Mouse (Mus musculus): Measurements from ENCODE around the gene Tex26. TPM values are rescaled to one million over a fixed set of nuclear protein-coding genes. Genes with fewer than 3 reads are reported as not detected.
A peak's percentile ranks its signal among the peaks of the same experiment; 100 is the strongest.

Gene Tex26
- polyA plus RNA-seq, 1 experiment from 2014 or later = 1.7 TPM

DNA sequence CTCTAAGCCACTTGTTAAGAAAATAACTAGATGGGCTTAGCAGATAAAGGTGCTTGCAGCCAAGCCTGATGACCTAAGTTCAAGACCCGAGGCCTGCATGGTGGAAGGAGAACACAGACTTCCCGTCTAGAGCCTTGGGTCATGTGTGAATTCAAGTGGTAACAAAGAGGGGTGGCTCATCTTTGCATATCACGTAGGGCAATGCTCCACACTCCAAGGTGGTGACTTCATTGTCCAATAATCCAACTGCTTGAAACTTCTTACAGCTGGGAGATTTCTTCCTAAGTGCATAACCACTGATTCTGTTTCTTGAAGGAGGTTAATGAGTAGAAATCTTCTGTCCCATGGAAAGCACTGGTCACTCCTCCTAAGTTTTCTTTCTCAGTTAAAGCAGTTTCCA is 22.6 kb downstream of the Tex26 start:
- no peak for ATAC-seq (replicated peaks; ENCODE audit: low FRiP score)
- Histone ChIP-seq H3K4me1 (replicated peaks; ENCODE audit: control insufficient read depth, insufficient read depth, low read length) (peaks cover 3% of the 10 kb centered on the region; the same call in 1 of the 2 replicates), H3K36me3 (ENCODE audit: control insufficient read depth, insufficient read depth, low read length) (no peaks in the 10 kb centered on the region), H3K9ac (ENCODE audit: low read length) (no peak overlapping the region), H3K4me3 (ENCODE audit: low read depth, low read length) (no peak overlapping the region), H3K4me2 (ENCODE audit: low read depth, low read length, severe bottlenecking) (no peak overlapping the region), H3K27ac (ENCODE audit: low read depth, low read length) (no peak overlapping the region), H3K27me3 (ENCODE audit: control insufficient read depth, insufficient read depth, low read length) (no peaks in the 10 kb centered on the region), H3K9me3 (ENCODE audit: control insufficient read depth, low read length) (no peaks in the 10 kb centered on the region)
- WGBS = 79% methylated on average over 3 of the region's 3 CpGs
- DNase-seq (ENCODE audit: low spot score) = peak; percentile 27

- no peak overlapping the region for H3K4me3 ChIP-seq (ENCODE audit: low read depth, low read length)
- WGBS = 56% methylated on average over 3 of the region's 5 CpGs
- no peak overlapping the region for H3K27ac ChIP-seq (ENCODE audit: low read depth, low read length)
- H3K36me3 ChIP-seq (ENCODE audit: control insufficient read depth, insufficient read depth, low read length) = no peaks in the 10 kb centered on the region
- H3K27me3 ChIP-seq (ENCODE audit: control insufficient read depth, insufficient read depth, low read length) = no peaks in the 10 kb centered on the region
- no peaks in the 10 kb centered on the region for H3K9me3 ChIP-seq (ENCODE audit: control insufficient read depth, low read length)
- H3K4me1 ChIP-seq (replicated peaks; ENCODE audit: control insufficient read depth, insufficient read depth, low read length) = no peaks in the 10 kb centered on the region
- H3K4me2 ChIP-seq (ENCODE audit: low read depth, low read length, severe bottlenecking) = no peak overlapping the region
- DNase-seq (ENCODE audit: low spot score) = no peak
- H3K9ac ChIP-seq (ENCODE audit: low read length) = no peak overlapping the region
- no peak for ATAC-seq (replicated peaks; ENCODE audit: low FRiP score)
These were observed 25.8 kb downstream of the Tex26 start for GRCm38 (mm10) chr5:149465305-149465704.

GRCm38 (mm10) chr5:149474142-149474541 is 34.7 kb downstream of the Tex26 start:
- Histone ChIP-seq H3K27ac (ENCODE audit: low read depth, low read length) (no peak overlapping the region), H3K36me3 (ENCODE audit: control insufficient read depth, insufficient read depth, low read length) (no peaks in the 10 kb centered on the region), H3K9me3 (ENCODE audit: control insufficient read depth, low read length) (peaks cover 4% of the 10 kb centered on the region; the same call in 1 of the 2 replicates), H3K27me3 (ENCODE audit: control insufficient read depth, insufficient read depth, low read length) (no peaks in the 10 kb centered on the region), H3K4me1 (replicated peaks; ENCODE audit: control insufficient read depth, insufficient read depth, low read length) (no peaks in the 10 kb centered on the region), H3K4me3 (ENCODE audit: low read depth, low read length) (no peak overlapping the region), H3K9ac (ENCODE audit: low read length) (no peak overlapping the region), H3K4me2 (ENCODE audit: low read depth, low read length, severe bottlenecking) (no peak overlapping the region)
- DNase-seq (ENCODE audit: low spot score) = no peak
- WGBS = 92% methylated on average over 9 of the region's 9 CpGs
- no peak for ATAC-seq (replicated peaks; ENCODE audit: low FRiP score)

DNA sequence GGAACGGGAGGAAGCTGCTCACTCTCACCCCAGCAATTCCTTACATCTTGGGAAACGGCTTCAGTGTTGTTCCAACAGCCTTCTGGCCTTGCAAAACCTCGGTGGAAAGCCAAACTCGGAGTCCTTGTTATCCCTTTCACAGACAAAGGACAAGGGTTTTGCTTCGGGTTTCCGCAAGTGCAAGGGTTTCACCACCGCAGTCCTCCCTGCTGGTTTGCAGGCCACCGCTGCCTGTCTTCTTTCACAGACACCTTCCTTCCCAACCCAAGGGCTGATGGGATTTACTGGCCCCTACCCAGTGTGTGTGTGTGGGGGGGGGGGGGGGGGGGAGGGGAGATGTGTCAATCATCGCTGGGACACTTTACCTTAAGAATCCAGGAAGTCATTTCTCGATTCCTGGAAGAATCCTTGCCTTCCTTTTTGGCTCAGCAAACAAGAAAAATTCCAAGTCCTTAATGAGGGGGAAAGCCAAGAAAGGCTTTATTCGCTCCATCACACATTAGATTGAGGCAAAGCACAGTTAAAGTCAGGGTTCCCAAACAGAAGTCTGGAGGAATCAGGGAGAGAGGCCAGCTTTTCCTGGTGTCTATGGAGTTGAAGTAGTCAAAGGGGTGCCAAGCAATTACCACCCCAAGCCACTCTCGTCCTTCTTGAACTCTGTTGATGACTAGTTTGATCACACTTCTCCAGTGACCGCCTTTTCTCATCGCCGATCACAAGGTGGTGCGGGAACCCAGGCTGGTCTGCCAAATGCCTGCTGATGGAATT is 35.4 kb downstream of the Tex26 start:
- Histone ChIP-seq H3K4me3 (ENCODE audit: low read depth, low read length) (no peak overlapping the region), H3K9me3 (ENCODE audit: control insufficient read depth, low read length) (peaks cover 4% of the 10 kb centered on the region; the same call in 1 of the 2 replicates), H3K27me3 (ENCODE audit: control insufficient read depth, insufficient read depth, low read length) (no peaks in the 10 kb centered on the region), H3K27ac (ENCODE audit: low read depth, low read length) (no peak overlapping the region), H3K9ac (ENCODE audit: low read length) (no peak overlapping the region), H3K4me1 (replicated peaks; ENCODE audit: control insufficient read depth, insufficient read depth, low read length) (no peaks in the 10 kb centered on the region), H3K4me2 (ENCODE audit: low read depth, low read length, severe bottlenecking) (no peak overlapping the region), H3K36me3 (ENCODE audit: control insufficient read depth, insufficient read depth, low read length) (no peaks in the 10 kb centered on the region)
- 88% methylated on average over 16 of the region's 16 CpGs for WGBS
- DNase-seq (ENCODE audit: low spot score) (no peak), ATAC-seq (replicated peaks; ENCODE audit: low FRiP score) (no peak)

GRCm38 (mm10) chr5:149481920-149482319 is 42.5 kb downstream of the Tex26 start:
- H3K36me3 ChIP-seq (ENCODE audit: control insufficient read depth, insufficient read depth, low read length) = no peaks in the 10 kb centered on the region
- no peaks in the 10 kb centered on the region for H3K9me3 ChIP-seq (ENCODE audit: control insufficient read depth, low read length)
- ATAC-seq (replicated peaks; ENCODE audit: low FRiP score) (no peak), DNase-seq (ENCODE audit: low spot score) (no peak)
- no peak overlapping the region for H3K4me2 ChIP-seq (ENCODE audit: low read depth, low read length, severe bottlenecking)
- H3K9ac ChIP-seq (ENCODE audit: low read length) = no peak overlapping the region
- WGBS = 90% methylated on average over 7 of the region's 7 CpGs
- no peaks in the 10 kb centered on the region for H3K27me3 ChIP-seq (ENCODE audit: control insufficient read depth, insufficient read depth, low read length)
- H3K4me3 ChIP-seq (ENCODE audit: low read depth, low read length) = no peak overlapping the region
- H3K4me1 ChIP-seq (replicated peaks; ENCODE audit: control insufficient read depth, insufficient read depth, low read length) = 0 out of 2 replicates have a peak, but pooled peaks cover 2% of the 10 kb centered on the region
- H3K27ac ChIP-seq (ENCODE audit: low read depth, low read length) = no peak overlapping the region

GRCm38 (mm10) chr5:149483321-149484052 is 44.0 kb downstream of the Tex26 start:
- Histone ChIP-seq H3K4me2 (ENCODE audit: low read depth, low read length, severe bottlenecking) (no peak overlapping the region), H3K9ac (ENCODE audit: low read length) (no peak overlapping the region), H3K27ac (ENCODE audit: low read depth, low read length) (no peak overlapping the region), H3K9me3 (ENCODE audit: control insufficient read depth, low read length) (no peaks in the 10 kb centered on the region), H3K36me3 (ENCODE audit: control insufficient read depth, insufficient read depth, low read length) (no peaks in the 10 kb centered on the region), H3K4me1 (replicated peaks; ENCODE audit: control insufficient read depth, insufficient read depth, low read length) (peaks cover 8% of the 10 kb centered on the region), H3K4me3 (ENCODE audit: low read depth, low read length) (no peak overlapping the region), H3K27me3 (ENCODE audit: control insufficient read depth, insufficient read depth, low read length) (no peaks in the 10 kb centered on the region)
- ATAC-seq (replicated peaks; ENCODE audit: low FRiP score) (no peak), DNase-seq (ENCODE audit: low spot score) (no peak)
- 64% methylated on average over 12 of the region's 12 CpGs for WGBS

GRCm38 (mm10) chr5:149484270-149484669 is 44.8 kb downstream of the Tex26 start:
- H3K4me1 ChIP-seq (replicated peaks; ENCODE audit: control insufficient read depth, insufficient read depth, low read length) = peaks cover 11% of the 10 kb centered on the region
- no peak overlapping the region for H3K4me3 ChIP-seq (ENCODE audit: low read depth, low read length)
- 81% methylated on average over 12 of the region's 12 CpGs for WGBS
- no peak for DNase-seq (ENCODE audit: low spot score)
- no peak overlapping the region for H3K4me2 ChIP-seq (ENCODE audit: low read depth, low read length, severe bottlenecking)
- H3K27me3 ChIP-seq (ENCODE audit: control insufficient read depth, insufficient read depth, low read length) = no peaks in the 10 kb centered on the region
- H3K9me3 ChIP-seq (ENCODE audit: control insufficient read depth, low read length) = no peaks in the 10 kb centered on the region
- no peak for ATAC-seq (replicated peaks; ENCODE audit: low FRiP score)
- H3K27ac ChIP-seq (ENCODE audit: low read depth, low read length) = no peak overlapping the region
- H3K9ac ChIP-seq (ENCODE audit: low read length) = no peak overlapping the region
- H3K36me3 ChIP-seq (ENCODE audit: control insufficient read depth, insufficient read depth, low read length) = no peaks in the 10 kb centered on the region

DNA sequence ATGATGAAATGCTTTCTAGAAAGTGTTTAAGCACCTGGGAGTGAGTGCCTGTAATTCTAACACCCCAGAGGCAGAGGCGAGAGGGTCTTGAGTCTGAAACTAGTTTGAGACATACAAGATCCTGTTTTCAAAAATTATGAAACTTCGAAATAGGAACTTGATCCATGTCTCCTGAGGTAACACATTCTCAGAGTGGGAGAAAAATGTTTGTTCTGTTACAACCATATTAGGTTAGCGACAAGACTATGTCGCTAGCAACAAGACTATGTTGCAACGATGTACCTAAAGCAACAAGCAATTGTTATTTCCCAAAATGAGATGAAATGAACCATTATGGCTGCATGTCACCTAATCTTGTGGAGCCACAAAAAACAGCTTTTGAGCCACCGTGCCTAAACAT is 46.0 kb downstream of the Tex26 start:
- Histone ChIP-seq H3K4me2 (ENCODE audit: low read depth, low read length, severe bottlenecking) (no peak overlapping the region), H3K4me1 (replicated peaks; ENCODE audit: control insufficient read depth, insufficient read depth, low read length) (peaks cover 12% of the 10 kb centered on the region), H3K36me3 (ENCODE audit: control insufficient read depth, insufficient read depth, low read length) (no peaks in the 10 kb centered on the region), H3K9me3 (ENCODE audit: control insufficient read depth, low read length) (no peaks in the 10 kb centered on the region), H3K27ac (ENCODE audit: low read depth, low read length) (no peak overlapping the region), H3K27me3 (ENCODE audit: control insufficient read depth, insufficient read depth, low read length) (no peaks in the 10 kb centered on the region), H3K9ac (ENCODE audit: low read length) (no peak overlapping the region), H3K4me3 (ENCODE audit: low read depth, low read length) (no peak overlapping the region)
- no peak for ATAC-seq (replicated peaks; ENCODE audit: low FRiP score)
- 89% methylated on average over 6 of the region's 6 CpGs for WGBS
- no peak for DNase-seq (ENCODE audit: low spot score)
